Mouse (Mus musculus) forebrain, embryonic 12.5 days (tissue): ENCODE measurements around the gene 1810010D01Rik. TPM values are rescaled to one million over a fixed set of nuclear protein-coding genes. Genes with fewer than 3 reads are reported as not detected.

Experiments
- ATAC-seq: fragments of 200-750 bp; cut with Nextera tagmentation; 2 replicates; pipeline ENCODE4 v1.8.0; 2017; ENCODE audit warnings: moderate TSS enrichment; ENCODE audit not compliant: low FRiP score
- H3K27ac ChIP-seq: fragments of 300-500 bp; sonication (generic); 2 replicates; pipeline ENCODE4 v1.5.1; 2016; ENCODE audit warnings: mild to moderate bottlenecking
- H3K27me3 ChIP-seq: fragments of 300-500 bp; sonication (generic); 2 replicates; pipeline ENCODE4 v1.6.1; 2016; ENCODE audit warnings: mild to moderate bottlenecking
- H3K36me3 ChIP-seq: fragments of 300-500 bp; sonication (generic); replicated peaks from 2 replicates; pipeline ENCODE4 v1.6.1; 2016; ENCODE audit warnings: mild to moderate bottlenecking
- H3K4me1 ChIP-seq: fragments of 300-500 bp; sonication (generic); 2 replicates; pipeline ENCODE4 v1.6.1; 2016
- H3K4me2 ChIP-seq: fragments of 300-500 bp; sonication (generic); 2 replicates; pipeline ENCODE4 v1.6.1; 2016; ENCODE audit warnings: mild to moderate bottlenecking, moderate library complexity
- H3K4me3 ChIP-seq: fragments of 300-500 bp; sonication (generic); replicated peaks from 2 replicates; pipeline ENCODE4 v1.5.1; 2016; ENCODE audit warnings: mild to moderate bottlenecking
- H3K9ac ChIP-seq: fragments of 300-500 bp; sonication (generic); 2 replicates; pipeline ENCODE4 v1.6.1; 2016; ENCODE audit warnings: mild to moderate bottlenecking
- H3K9me3 ChIP-seq: fragments of 300-500 bp; sonication (generic); 2 replicates; pipeline ENCODE4 v1.6.1; 2016
- WGBS: fragments of 180-500 bp; shearing (Covaris S2); methylation state at CpG from one replicate; pipeline ENCODE4 v1.1.7; 2016; 5-methylcytosine and 5-hydroxymethylcytosine counted together
- polyA plus RNA-seq: library from polyadenylated mRNA; unstranded; fragments of >200 nt; fragmentation: Nextera tagmentation; extraction: Ambion mirVana; gene quantifications from 2 replicates; pipeline ENCODE4 v1.2.1, GENCODE M21; 2016

The 1810010D01Rik gene
- polyA plus RNA-seq, 1 experiment from 2014 or later: 0.91 TPM

DNA sequence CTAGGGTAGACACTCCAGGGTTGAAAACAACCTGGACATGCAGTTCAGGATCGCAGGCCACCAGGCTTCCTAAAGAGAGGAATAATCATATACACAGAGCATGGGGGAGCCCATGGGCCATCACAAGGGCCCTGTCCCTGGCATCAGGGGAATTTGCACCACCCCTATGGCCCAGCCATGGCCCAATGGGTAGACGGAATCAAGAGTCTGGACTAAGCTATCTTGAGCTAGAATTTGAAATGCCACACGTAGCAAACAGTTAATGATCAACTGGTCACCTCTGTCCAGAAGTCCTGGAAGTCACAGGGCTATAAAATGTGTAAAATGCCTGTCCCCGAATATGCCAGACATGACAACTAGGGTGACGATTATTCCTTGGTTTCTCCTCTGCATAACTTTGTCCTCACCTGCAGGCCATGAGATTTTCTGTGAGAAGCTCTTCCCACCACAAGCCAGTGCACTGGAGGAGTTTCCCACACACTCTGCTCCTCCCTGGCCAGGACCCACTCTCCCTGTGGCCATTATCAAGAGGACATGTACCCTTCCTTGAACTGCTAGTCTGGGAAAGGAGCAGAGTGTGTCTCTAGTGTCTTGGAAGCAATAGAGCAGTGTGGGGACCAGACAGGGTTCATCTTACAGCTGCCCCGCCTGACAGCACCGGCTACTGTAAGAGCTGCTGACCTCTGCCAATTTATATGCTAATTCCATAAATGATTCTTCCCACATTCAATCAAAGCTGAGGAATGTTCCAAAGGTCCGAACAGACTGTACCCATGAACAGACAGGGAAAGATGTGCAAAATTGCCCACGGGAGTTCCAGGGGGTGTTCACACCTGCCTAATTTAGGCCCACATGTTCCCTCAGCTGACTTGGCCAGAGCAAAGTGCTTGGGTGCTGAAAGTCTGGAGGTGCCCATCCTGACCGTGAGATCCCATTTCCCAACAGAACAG lies 27.2 kb upstream of the 1810010D01Rik start:
- H3K4me1 ChIP-seq: no peaks in the 10 kb centered on the region
- no peak overlapping the region for H3K4me3 ChIP-seq
- H3K36me3 ChIP-seq: no peaks in the 10 kb centered on the region
- no peaks in the 10 kb centered on the region for H3K27me3 ChIP-seq
- no peak overlapping the region for H3K27ac ChIP-seq
- no peak overlapping the region for H3K9ac ChIP-seq
- H3K4me2 ChIP-seq: no peak overlapping the region
- no peak for ATAC-seq
- H3K9me3 ChIP-seq: no peaks in the 10 kb centered on the region
- 82% methylated on average over 10 of the region's 10 CpGs for WGBS

DNA sequence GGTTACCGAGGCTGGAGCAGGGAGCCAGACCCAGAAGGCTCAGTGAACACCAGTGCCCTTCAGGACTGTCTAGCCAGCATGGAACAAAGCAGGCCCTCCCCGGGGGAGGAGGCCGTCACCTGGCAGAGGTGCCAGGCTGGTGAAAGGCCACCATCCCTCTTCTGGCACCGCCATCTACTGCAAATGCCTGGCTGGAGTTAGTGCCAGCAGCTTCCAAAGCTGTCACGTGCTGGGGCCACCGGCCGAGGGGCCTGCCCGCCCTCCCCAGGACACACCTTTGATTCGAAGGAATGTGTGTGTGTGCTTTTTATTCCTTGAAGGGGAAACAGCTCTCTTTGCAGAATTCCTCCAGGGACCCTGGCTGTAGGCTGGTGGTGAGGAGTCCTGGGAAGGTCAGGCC lies 23.7 kb upstream of the 1810010D01Rik start:
- H3K4me2 ChIP-seq: no peak overlapping the region
- 83% methylated on average over 9 of the region's 9 CpGs for WGBS
- no peaks in the 10 kb centered on the region for H3K4me1 ChIP-seq
- H3K36me3 ChIP-seq: no peaks in the 10 kb centered on the region
- no peaks in the 10 kb centered on the region for H3K9me3 ChIP-seq
- H3K27me3 ChIP-seq: no peaks in the 10 kb centered on the region
- H3K27ac ChIP-seq: no peak overlapping the region
- no peak overlapping the region for H3K9ac ChIP-seq
- H3K4me3 ChIP-seq: no peak overlapping the region
- no peak for ATAC-seq

DNA sequence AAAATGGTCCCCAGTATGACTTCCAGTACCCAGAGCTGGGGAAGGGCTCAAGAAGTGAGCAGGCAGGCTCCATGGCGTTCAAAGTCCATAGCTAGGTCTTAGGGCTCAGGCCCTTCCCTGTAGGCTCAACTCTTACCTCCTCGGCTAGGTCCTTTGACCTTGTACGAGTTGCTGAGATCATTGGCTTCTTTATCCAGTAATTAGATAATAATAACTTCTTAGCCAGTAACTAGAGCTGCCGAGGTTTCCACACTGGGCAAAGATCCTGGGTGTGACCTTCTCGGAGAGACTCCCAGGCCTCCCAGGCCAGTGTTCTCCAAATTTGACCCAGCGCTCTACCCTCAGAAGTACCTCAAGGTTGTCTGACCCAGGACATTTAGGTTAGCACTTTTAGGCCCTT lies 18.7 kb upstream of the 1810010D01Rik start:
- no peaks in the 10 kb centered on the region for H3K27me3 ChIP-seq

DNA sequence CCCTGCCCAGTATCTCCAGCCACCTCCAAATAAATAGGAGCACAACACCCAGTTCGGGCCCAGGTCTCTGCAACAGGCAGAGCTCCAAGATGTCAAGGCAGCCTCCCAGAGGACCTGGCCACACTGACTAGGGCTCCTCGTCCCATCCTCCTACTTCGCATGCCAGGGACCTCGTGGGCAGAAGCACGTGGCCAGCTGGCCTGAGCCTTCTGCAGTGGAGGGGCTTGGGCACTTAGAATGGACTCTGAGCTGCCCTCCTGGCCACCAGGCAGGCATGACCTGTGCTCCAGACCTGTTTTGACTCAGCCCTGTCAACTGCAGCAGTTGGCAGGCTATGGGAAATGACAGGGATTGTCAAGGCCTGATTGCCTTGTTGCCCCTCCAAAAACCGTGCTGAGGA lies 17.7 kb upstream of the 1810010D01Rik start:
- Histone ChIP-seq H3K9me3 (no peaks in the 10 kb centered on the region), H3K4me1 (peaks cover 5% of the 10 kb centered on the region), H3K4me3 (no peak overlapping the region), H3K36me3 (no peaks in the 10 kb centered on the region), H3K4me2 (no peak overlapping the region), H3K27me3 (no peaks in the 10 kb centered on the region), H3K9ac (no peak overlapping the region), H3K27ac (no peak overlapping the region)
- no peak for ATAC-seq
- WGBS: 92% methylated on average over 6 of the region's 6 CpGs

More for the DNA sequence above, 18.7 kb upstream of the 1810010D01Rik start:
- Histone ChIP-seq H3K36me3 (no peaks in the 10 kb centered on the region), H3K9ac (no peak overlapping the region), H3K9me3 (no peaks in the 10 kb centered on the region), H3K4me2 (no peak overlapping the region), H3K27ac (no peak overlapping the region), H3K4me3 (no peak overlapping the region), H3K4me1 (peaks cover 5% of the 10 kb centered on the region)
- no peak for ATAC-seq
- 91% methylated on average over 6 of the region's 6 CpGs for WGBS

DNA sequence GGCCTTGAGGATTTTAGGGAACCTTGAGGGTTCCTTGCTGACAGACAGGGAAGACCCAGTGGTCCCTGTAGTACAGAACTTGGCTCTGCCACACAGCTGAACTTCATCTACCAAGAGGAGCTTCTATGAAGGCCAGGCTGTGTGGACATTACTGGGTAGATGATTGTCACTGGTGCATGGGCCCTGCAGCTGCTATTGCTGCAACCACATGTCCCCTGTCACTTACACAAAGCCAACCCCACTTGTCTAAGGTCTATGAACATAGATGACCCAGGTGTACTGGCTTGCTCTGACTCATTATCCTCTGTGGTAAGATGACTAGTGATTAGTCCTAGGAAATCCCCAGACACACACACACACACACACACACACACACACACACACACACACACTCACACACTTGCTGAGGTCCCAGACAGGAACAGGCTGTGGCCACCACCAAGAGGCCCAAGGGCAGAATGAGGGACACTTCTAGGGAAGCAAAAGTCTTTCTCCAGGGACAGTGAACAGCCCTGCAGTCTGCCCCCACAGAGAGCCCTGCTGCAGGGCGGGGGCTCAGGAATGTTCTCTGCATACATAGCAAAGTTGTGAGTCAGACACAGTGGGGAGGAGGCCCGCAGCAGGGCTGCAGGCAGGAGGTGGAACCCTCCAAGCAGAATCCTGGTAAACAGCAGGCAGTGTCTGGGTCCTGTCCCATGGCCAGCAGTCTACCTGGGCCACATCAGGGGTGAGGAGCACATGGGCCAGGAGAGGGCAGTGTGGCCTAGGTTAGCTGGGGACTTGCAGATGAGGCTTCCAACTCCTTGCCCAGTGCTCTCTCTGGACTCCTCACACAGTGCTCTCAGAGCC lies 14.1 kb upstream of the 1810010D01Rik start:
- Histone ChIP-seq H3K4me1 (peaks cover 7% of the 10 kb centered on the region), H3K9me3 (no peaks in the 10 kb centered on the region), H3K9ac (no peak overlapping the region), H3K36me3 (no peaks in the 10 kb centered on the region), H3K27me3 (no peaks in the 10 kb centered on the region), H3K4me2 (no peak overlapping the region), H3K27ac (no peak overlapping the region), H3K4me3 (no peak overlapping the region)
- ATAC-seq: no peak
- WGBS: 57% methylated on average over 2 of the region's 2 CpGs

DNA sequence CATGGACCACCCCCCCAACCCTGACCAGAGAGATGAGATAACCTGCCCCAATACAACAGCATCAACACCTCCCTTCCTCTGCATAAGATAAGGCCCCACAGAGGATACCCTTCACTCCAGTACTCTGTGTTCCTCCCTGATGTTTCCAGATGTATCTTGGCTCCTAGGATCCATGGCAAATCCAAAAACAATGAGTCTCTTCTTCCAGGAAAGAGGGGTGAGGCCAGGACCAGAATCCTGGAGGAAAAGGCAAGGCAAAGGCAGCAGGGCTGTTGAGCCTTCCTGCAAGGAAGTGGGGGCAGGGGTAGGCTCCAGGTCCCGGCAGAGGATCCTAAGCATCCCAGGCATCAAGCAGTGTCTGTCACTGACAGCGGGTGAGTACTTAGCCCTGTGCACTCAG lies 13.4 kb upstream of the 1810010D01Rik start:
- ATAC-seq: no peak
- Histone ChIP-seq H3K9ac (no peak overlapping the region), H3K36me3 (no peaks in the 10 kb centered on the region), H3K9me3 (no peaks in the 10 kb centered on the region), H3K4me3 (no peak overlapping the region), H3K4me2 (no peak overlapping the region), H3K4me1 (peaks cover 13% of the 10 kb centered on the region), H3K27ac (no peak overlapping the region), H3K27me3 (no peaks in the 10 kb centered on the region)
- WGBS: 68% methylated on average over 2 of the region's 2 CpGs

DNA sequence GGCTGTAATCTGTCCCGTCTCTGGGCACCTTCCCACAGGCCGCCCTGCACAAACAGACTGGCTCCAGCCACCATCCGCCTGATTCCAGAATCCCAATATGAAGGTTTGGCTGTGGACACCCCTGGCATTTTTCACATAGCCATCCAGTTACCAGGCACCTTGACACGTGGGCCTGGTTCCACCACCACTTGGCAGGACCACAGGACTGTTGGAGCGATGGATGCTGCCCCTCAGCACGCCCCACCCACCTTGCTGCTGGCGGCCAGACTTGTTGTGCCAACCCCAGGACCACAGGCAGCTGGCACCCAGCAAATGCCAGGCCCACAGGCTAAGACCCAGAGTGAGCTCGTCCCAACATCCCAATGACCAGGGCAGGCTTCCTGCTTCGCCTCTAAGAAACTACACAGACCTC lies 11.5 kb upstream of the 1810010D01Rik start:
- Histone ChIP-seq H3K9me3 (no peaks in the 10 kb centered on the region), H3K4me3 (no peak overlapping the region), H3K9ac (no peak overlapping the region), H3K27ac (no peak overlapping the region), H3K36me3 (no peaks in the 10 kb centered on the region), H3K4me2 (no peak overlapping the region), H3K27me3 (no peaks in the 10 kb centered on the region), H3K4me1 (peaks cover 14% of the 10 kb centered on the region)
- WGBS: 86% methylated on average over 9 of the region's 9 CpGs
- ATAC-seq: no peak

DNA sequence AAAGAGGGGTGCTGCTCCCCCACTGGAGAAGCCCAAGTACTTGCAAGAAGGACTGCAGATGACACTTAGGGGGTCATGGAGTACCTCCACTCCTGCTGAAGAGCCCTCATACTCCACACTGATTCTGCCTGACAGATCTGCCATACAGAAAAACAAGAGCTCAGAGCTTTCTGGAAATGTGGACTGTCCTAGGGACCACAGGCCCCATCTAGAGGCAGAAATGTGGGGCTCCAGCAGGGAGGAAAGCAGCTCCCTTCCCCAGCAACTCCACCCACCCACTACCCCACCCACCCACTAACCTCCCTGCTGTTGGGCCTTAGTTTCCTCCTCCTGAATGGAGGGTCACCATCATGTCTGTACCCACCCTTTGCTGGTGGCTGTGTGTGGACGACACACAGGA lies 8.7 kb upstream of the 1810010D01Rik start:
- H3K4me1 ChIP-seq: peaks cover 26% of the 10 kb centered on the region
- H3K27ac ChIP-seq: no peak overlapping the region
- no peak overlapping the region for H3K4me3 ChIP-seq
- H3K9ac ChIP-seq: no peak overlapping the region
- no peak overlapping the region for H3K4me2 ChIP-seq
- no peaks in the 10 kb centered on the region for H3K36me3 ChIP-seq
- 91% methylated on average over 1 of the region's 1 CpGs for WGBS
- H3K27me3 ChIP-seq: no peaks in the 10 kb centered on the region
- no peaks in the 10 kb centered on the region for H3K9me3 ChIP-seq
- ATAC-seq: no peak

DNA sequence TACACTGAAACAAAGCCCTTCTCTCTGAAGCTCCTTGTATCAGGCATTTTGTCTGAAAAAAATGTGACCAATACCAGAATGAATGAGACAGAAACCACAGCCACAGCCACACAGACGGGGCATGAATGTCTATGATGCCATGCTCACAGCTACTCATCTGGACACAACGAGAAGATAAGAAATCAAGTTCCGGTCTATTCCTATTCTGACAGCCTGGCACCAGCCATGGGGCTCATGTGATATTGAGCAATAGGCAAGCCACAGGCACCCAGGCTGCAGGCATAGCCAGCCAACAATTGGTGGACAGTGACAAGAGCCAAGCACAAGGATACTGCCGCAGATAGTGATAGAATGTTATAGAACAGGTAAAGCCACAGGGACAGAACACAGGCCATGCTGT lies 7.6 kb upstream of the 1810010D01Rik start:
- Histone ChIP-seq H3K9me3 (no peaks in the 10 kb centered on the region), H3K4me2 (no peak overlapping the region), H3K4me1 (peaks cover 35% of the 10 kb centered on the region), H3K27ac (no peak overlapping the region), H3K9ac (no peak overlapping the region), H3K36me3 (no peaks in the 10 kb centered on the region), H3K4me3 (no peak overlapping the region), H3K27me3 (no peaks in the 10 kb centered on the region)
- WGBS: 84% methylated on average over 4 of the region's 4 CpGs
- no peak for ATAC-seq

DNA sequence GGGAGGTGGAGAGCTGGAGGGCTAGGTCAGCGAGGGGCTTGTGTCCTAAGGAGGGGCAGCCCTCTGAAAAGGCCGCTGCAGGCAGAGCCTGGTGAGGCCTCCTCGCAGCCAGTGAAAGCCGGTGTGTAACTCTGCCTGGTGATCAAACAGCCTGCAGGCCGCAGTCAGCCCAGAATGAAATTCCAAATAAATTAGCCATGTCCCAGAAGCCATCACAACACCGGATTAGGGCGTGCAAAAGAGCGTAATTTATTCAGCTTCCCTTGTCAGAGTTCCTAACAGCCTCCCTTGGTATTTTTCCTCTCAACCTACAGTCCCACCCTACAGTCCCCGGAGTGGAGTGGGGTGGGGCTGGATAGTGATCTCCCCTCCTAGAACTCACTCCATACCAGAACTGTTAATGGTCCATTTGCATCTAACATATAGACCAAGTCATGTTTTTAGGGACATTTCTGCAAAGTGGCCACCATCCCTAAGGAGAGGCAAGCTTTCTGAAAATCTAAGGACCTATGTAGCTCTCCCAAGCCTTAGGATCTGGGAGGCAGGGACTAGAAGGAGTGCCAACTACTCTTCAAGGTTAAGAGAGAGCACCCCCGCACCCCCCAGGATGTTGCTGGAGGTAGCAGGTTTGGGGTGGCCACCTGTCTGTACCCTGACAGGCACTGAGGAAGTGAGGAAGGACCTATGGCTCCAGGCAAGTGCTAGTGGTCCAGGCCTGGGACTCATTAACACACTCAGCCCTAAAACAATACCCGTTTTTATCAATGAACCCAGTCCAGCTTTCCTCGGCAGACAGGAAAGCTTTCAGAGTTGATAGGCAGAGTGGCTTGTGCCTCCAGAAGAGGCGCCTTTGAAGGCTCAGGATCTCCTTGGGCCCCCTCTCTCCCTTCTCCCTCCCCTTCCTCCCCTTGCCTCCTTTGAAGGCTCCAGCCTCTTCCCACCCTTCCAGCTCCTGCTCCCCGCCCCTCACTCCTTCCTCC lies 4.1 kb upstream of the 1810010D01Rik start:
- peak; percentile 84 for ATAC-seq
- peaks cover 49% of the 10 kb centered on the region for H3K4me1 ChIP-seq
- no peaks in the 10 kb centered on the region for H3K9me3 ChIP-seq
- H3K27ac ChIP-seq: peak overlapping the region; percentile 96
- no peaks in the 10 kb centered on the region for H3K36me3 ChIP-seq
- H3K27me3 ChIP-seq: no peaks in the 10 kb centered on the region
- WGBS: 9% methylated on average over 14 of the region's 14 CpGs
- H3K4me2 ChIP-seq: 0 out of 2 replicates have a peak overlapping the region, but pooled peaks have one; percentile 10
- H3K4me3 ChIP-seq: no peak overlapping the region
- H3K9ac ChIP-seq: peak overlapping the region; percentile 40

DNA sequence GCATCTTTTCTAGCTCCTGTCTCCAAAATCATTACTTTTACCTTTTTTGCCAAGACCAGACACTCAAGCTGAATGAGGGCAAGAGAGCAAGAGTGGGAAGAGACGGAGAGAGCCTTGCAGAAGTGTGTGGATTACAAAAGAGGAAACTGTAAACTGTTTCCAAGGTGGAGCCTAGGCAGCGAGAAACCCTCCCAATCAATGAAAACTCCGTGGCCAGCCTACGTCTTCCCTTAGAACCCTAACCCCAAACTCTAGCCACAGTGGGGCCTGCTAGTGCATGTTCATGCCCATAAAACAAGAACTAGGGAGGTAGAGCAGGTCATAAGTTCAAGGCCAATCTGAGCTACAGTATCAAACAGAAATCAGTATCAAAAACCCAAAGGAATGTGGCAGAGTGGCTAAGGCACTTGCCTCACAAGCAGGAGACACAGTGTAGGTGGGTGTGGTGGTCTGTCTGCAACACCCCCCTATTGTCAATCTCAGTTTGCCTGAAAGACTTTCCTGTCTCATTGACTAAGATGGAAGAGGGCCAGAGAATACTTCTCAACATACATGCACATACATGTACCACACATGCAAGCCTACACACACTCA lies 2.7 kb upstream of the 1810010D01Rik start:
- Histone ChIP-seq H3K4me1 (peaks cover 57% of the 10 kb centered on the region), H3K9ac (no peak overlapping the region)
- 68% methylated on average over 4 of the region's 4 CpGs for WGBS

More for the DNA sequence above, 2.7 kb upstream of the 1810010D01Rik start:
- Histone ChIP-seq H3K27ac (peak overlapping the region; percentile 85), H3K4me2 (no peak overlapping the region), H3K36me3 (no peaks in the 10 kb centered on the region), H3K27me3 (no peaks in the 10 kb centered on the region), H3K4me3 (no peak overlapping the region), H3K9me3 (no peaks in the 10 kb centered on the region)
- no peak for ATAC-seq
